9 mouse cellular contexts compared by ENCODE assay signal in genomic region chr7:29134230-29134629, GRCm38 (mm10). TPM values are rescaled to one million over a fixed set of nuclear protein-coding genes. Genes with fewer than 3 reads are reported as not detected.
A peak's percentile ranks its signal among the peaks of the same experiment; 100 is the strongest.
DNase-seq lines count a peak whose midpoint lies in the region; ATAC-seq and TF ChIP-seq lines count a peak whose summit lies in the region.
"Had no signal": no experiment of that assay in that cellular context is flagged by ENCODE, and none has a peak within 500 bp of the region (broad histone marks: within the 10 kb centered on the region; RNA-seq: fewer than 3 reads in every experiment).

No protein-coding gene starts in this region.

- H3K27ac ChIP-seq in heart, embryonic 13.5 days (replicated peaks), result no peak overlapping the region
- no peak overlapping the region for H3K27ac ChIP-seq in ES-Bruce4 (ENCODE audit: insufficient read depth, low read length)
- no peak overlapping the region for H3K27ac ChIP-seq in forebrain, postnatal 0 days (ENCODE audit: low read depth, low read length)
- H3K27ac ChIP-seq in liver, embryonic 15.5 days (replicated peaks), result no peak overlapping the region

- no peaks in the 10 kb centered on the region for H3K36me3 ChIP-seq in heart, embryonic 13.5 days
- no peaks in the 10 kb centered on the region for H3K36me3 ChIP-seq in ES-Bruce4 (ENCODE audit: control insufficient read depth, insufficient read depth, low read length, poor library complexity, severe bottlenecking)
- no peaks in the 10 kb centered on the region for H3K36me3 ChIP-seq in forebrain, postnatal 0 days (ENCODE audit: insufficient read depth)
- H3K36me3 ChIP-seq in liver, embryonic 15.5 days (replicated peaks), result no peaks in the 10 kb centered on the region

- H3K27me3 ChIP-seq in heart, embryonic 13.5 days (replicated peaks), result peaks cover 35% of the 10 kb centered on the region
- no peaks in the 10 kb centered on the region for H3K27me3 ChIP-seq in ES-Bruce4 (ENCODE audit: control insufficient read depth, insufficient read depth, low read length, poor library complexity, severe bottlenecking)
- H3K27me3 ChIP-seq in forebrain, postnatal 0 days (ENCODE audit: insufficient read depth, low read length), result no peaks in the 10 kb centered on the region; the same call in 1 of the 2 replicates
- peaks cover 27% of the 10 kb centered on the region for H3K27me3 ChIP-seq in liver, embryonic 15.5 days

- TF ChIP-seq POLR2A in ES-Bruce4 (IDR thresholded peaks at IDR 0.05; ENCODE audit: insufficient read depth, low read length), result no peak

- WGBS in heart, embryonic 13.5 days, result 10% methylated on average over 3 of the region's 4 CpGs
- 4% methylated on average over 4 of the region's 4 CpGs for WGBS in forebrain, postnatal 0 days
- WGBS in liver, embryonic 15.5 days (ENCODE audit: insufficient replicate concordance), result 1% methylated on average over 3 of the region's 4 CpGs

- no peak overlapping the region for H3K9ac ChIP-seq in heart, embryonic 13.5 days
- H3K9ac ChIP-seq in ES-Bruce4 (ENCODE audit: low read depth, poor library complexity, severe bottlenecking), result 0 out of 2 replicates have a peak overlapping the region, but pooled peaks have one; percentile 41
- H3K9ac ChIP-seq in forebrain, postnatal 0 days, result no peak overlapping the region
- no peak overlapping the region for H3K9ac ChIP-seq in liver, embryonic 15.5 days

- intact Hi-C loops in heart, postnatal 14 days (cut with DNase I), result no loop called here

- DNase-seq in heart, postnatal 14 days, result no peak
- DNase-seq in forebrain, postnatal 0 days, result no peak
- no peak for DNase-seq in urinary bladder, postnatal 14 days (ENCODE audit: low spot score)
- DNase-seq in Muller cell, postnatal 12 days (ENCODE audit: inconsistent ontology term), result no peak
- DNase-seq in layer of hippocampus, adult 11-12 months (ENCODE audit: low spot score), result no peak
- DNase-seq: gastrocnemius, adult 2 months had no signal

- ATAC-seq in heart, embryonic 13.5 days (ENCODE audit: extremely low read depth, insufficient number of reproducible peaks, low FRiP score, low TSS enrichment), result no peak
- ATAC-seq in forebrain, postnatal 0 days, result no peak
- ATAC-seq in liver, embryonic 15.5 days (ENCODE audit: insufficient read depth), result no peak

- H3K9me3 ChIP-seq in heart, embryonic 13.5 days, result no peaks in the 10 kb centered on the region
- no peaks in the 10 kb centered on the region for H3K9me3 ChIP-seq in ES-Bruce4 (replicated peaks; ENCODE audit: control insufficient read depth, insufficient read depth, low read length, poor library complexity, severe bottlenecking)
- H3K9me3 ChIP-seq in forebrain, postnatal 0 days (ENCODE audit: low read length), result no peaks in the 10 kb centered on the region
- H3K9me3 ChIP-seq in liver, embryonic 15.5 days (replicated peaks), result no peaks in the 10 kb centered on the region

- H3K4me3 ChIP-seq in heart, embryonic 13.5 days, result peak overlapping the region; percentile 32
- H3K4me3 ChIP-seq in ES-Bruce4 (ENCODE audit: low read depth, low read length), result no peak overlapping the region
- peak overlapping the region; percentile 24; the same call in 1 of the 2 replicates for H3K4me3 ChIP-seq in forebrain, postnatal 0 days (ENCODE audit: low read depth, low read length)
- 0 out of 2 replicates have a peak overlapping the region, but pooled peaks have one; percentile 35 for H3K4me3 ChIP-seq in liver, embryonic 15.5 days (replicated peaks)

- H3K4me1 ChIP-seq in heart, embryonic 13.5 days, result peaks cover 6% of the 10 kb centered on the region; the same call in 1 of the 2 replicates
- H3K4me1 ChIP-seq in ES-Bruce4 (ENCODE audit: control insufficient read depth, insufficient read depth, low read length), result no peaks in the 10 kb centered on the region
- no peaks in the 10 kb centered on the region for H3K4me1 ChIP-seq in forebrain, postnatal 0 days (ENCODE audit: insufficient read depth)
- no peaks in the 10 kb centered on the region for H3K4me1 ChIP-seq in liver, embryonic 15.5 days (replicated peaks)

- TF ChIP-seq CTCF in ES-Bruce4 (IDR thresholded peaks at IDR 0.05; ENCODE audit: low read depth, low read length), result no peak
- no peak for TF ChIP-seq CTCF in forebrain, postnatal 0 days (IDR thresholded peaks at IDR 0.05; ENCODE audit: low read depth)

- peak overlapping the region; percentile 58 for H3K4me2 ChIP-seq in heart, embryonic 13.5 days
- peak overlapping the region; percentile 46 for H3K4me2 ChIP-seq in forebrain, postnatal 0 days (ENCODE audit: low read depth)
- 0 out of 2 replicates have a peak overlapping the region, but pooled peaks have one; percentile 23 for H3K4me2 ChIP-seq in liver, embryonic 15.5 days

- TF ChIP-seq EP300 in ES-Bruce4 (IDR thresholded peaks at IDR 0.05; ENCODE audit: insufficient read depth, low read depth, low read length), result no peak

RNA-seq across cellular contexts. Expression of gene Rasgrp4, which starts 0.4 kb away (rescaled TPM):
- 0.56 and 0.62 TPM in 2 replicates for polyA plus RNA-seq in heart, embryonic 13.5 days (2015; fragmentation: Nextera tagmentation; extraction: Ambion mirVana)
- 1 to 10 TPM; 1.0 to 2.0 TPM for total RNA-seq in heart, postnatal 14 days (2021)
- 23.0 and 31.5 TPM in 2 replicates for polyA plus RNA-seq in ES-Bruce4 (2011; ENCODE audit: insufficient read depth, insufficient read length, low read depth, missing spikeins)
- total RNA-seq in forebrain, postnatal 0 days (2014; rRNA removed), result 1.8 and 4.0 TPM in 2 replicates
- polyA plus RNA-seq in forebrain, postnatal 0 days (2015; fragmentation: Nextera tagmentation; extraction: Ambion mirVana), result 0.84 and 1.3 TPM in 2 replicates
- 0.79 and 0.96 TPM in 2 replicates for polyA plus RNA-seq in liver, embryonic 15.5 days (2015; fragmentation: Nextera tagmentation; extraction: Ambion mirVana)

RNA-seq across cellular contexts. Expression of gene Ryr1, which starts 9.3 kb away (rescaled TPM):
- polyA plus RNA-seq in heart, embryonic 13.5 days (2015; fragmentation: Nextera tagmentation; extraction: Ambion mirVana), result 0.19 and 0.31 TPM in 2 replicates
- total RNA-seq in heart, postnatal 14 days (2021), result under 1 TPM; 0.05 TPM
- 8.4 and 10.3 TPM in 2 replicates for polyA plus RNA-seq in ES-Bruce4 (2011; ENCODE audit: insufficient read depth, insufficient read length, low read depth, missing spikeins)
- total RNA-seq in forebrain, postnatal 0 days (2014; rRNA removed), result 4.6 and 6.7 TPM in 2 replicates
- polyA plus RNA-seq in forebrain, postnatal 0 days (2015; fragmentation: Nextera tagmentation; extraction: Ambion mirVana), result 4.2 and 8.8 TPM in 2 replicates
- 0.36 and 0.37 TPM in 2 replicates for polyA plus RNA-seq in liver, embryonic 15.5 days (2015; fragmentation: Nextera tagmentation; extraction: Ambion mirVana)

RNA-seq across cellular contexts. Expression of gene Fam98c, which starts 21.8 kb away (rescaled TPM):
- polyA plus RNA-seq in heart, embryonic 13.5 days (2015; fragmentation: Nextera tagmentation; extraction: Ambion mirVana), result 11.0 and 11.9 TPM in 2 replicates
- 10 to 100 TPM; 11.9 to 13.7 TPM for total RNA-seq in heart, postnatal 14 days (2021)
- polyA plus RNA-seq in ES-Bruce4 (2011; ENCODE audit: insufficient read depth, insufficient read length, low read depth, missing spikeins), result 12.6 and 13.3 TPM in 2 replicates
- total RNA-seq in forebrain, postnatal 0 days (2014; rRNA removed), result 15.9 and 23.5 TPM in 2 replicates
- polyA plus RNA-seq in forebrain, postnatal 0 days (2015; fragmentation: Nextera tagmentation; extraction: Ambion mirVana), result 24.7 and 25.3 TPM in 2 replicates
- polyA plus RNA-seq in liver, embryonic 15.5 days (2015; fragmentation: Nextera tagmentation; extraction: Ambion mirVana), result 6.2 and 6.5 TPM in 2 replicates

RNA-seq across cellular contexts. Expression of gene Ggn, which starts 35.8 kb away (rescaled TPM):
- polyA plus RNA-seq in heart, embryonic 13.5 days (2015; fragmentation: Nextera tagmentation; extraction: Ambion mirVana), result 0.33 and 0.48 TPM in 2 replicates
- total RNA-seq in heart, postnatal 14 days (2021), result 1 to 10 TPM; 1.0 to 1.3 TPM
- not detected in 2 replicates for polyA plus RNA-seq in ES-Bruce4 (2011; ENCODE audit: insufficient read depth, insufficient read length, low read depth, missing spikeins)
- total RNA-seq in forebrain, postnatal 0 days (2014; rRNA removed), result 0.67 and 0.77 TPM in 2 replicates
- 0.39 and 0.40 TPM in 2 replicates for polyA plus RNA-seq in forebrain, postnatal 0 days (2015; fragmentation: Nextera tagmentation; extraction: Ambion mirVana)
- polyA plus RNA-seq in liver, embryonic 15.5 days (2015; fragmentation: Nextera tagmentation; extraction: Ambion mirVana), result 0.05 TPM in 1 of 2 replicates, not detected in the other

RNA-seq across cellular contexts. Expression of gene Spred3, which starts 36.0 kb away (rescaled TPM):
- polyA plus RNA-seq in heart, embryonic 13.5 days (2015; fragmentation: Nextera tagmentation; extraction: Ambion mirVana), result 1.3 and 1.5 TPM in 2 replicates
- total RNA-seq in heart, postnatal 14 days (2021), result 1 to 10 TPM in 1 of 2 experiments, under 1 TPM in 1; 0.95 to 1.5 TPM
- 9.2 and 12.1 TPM in 2 replicates for polyA plus RNA-seq in ES-Bruce4 (2011; ENCODE audit: insufficient read depth, insufficient read length, low read depth, missing spikeins)
- 19.0 and 29.0 TPM in 2 replicates for total RNA-seq in forebrain, postnatal 0 days (2014; rRNA removed)
- 4.7 and 6.8 TPM in 2 replicates for polyA plus RNA-seq in forebrain, postnatal 0 days (2015; fragmentation: Nextera tagmentation; extraction: Ambion mirVana)
- polyA plus RNA-seq in liver, embryonic 15.5 days (2015; fragmentation: Nextera tagmentation; extraction: Ambion mirVana), result 0.13 and 0.21 TPM in 2 replicates

Comparison
In these comparisons a context has a peak if more than half of its experiments do, and no peak if none do; other contexts are left out.
1. RNA of gene Rasgrp4, which starts 0.4 kb away (polyA plus RNA-seq): 23.0 to 31.5 TPM in ES-Bruce4; 0.84 to 1.3 TPM in forebrain, postnatal 0 days, 0.79 to 0.96 TPM in liver, embryonic 15.5 days and 0.56 to 0.62 TPM in heart, embryonic 13.5 days; every median in the first group is over 10 times any median in the second.
2. Peak in every context shown above with its lines, with median percentiles within 50 percentile points of each other: H3K4me2 ChIP-seq.